Mouse (Mus musculus) right cerebral cortex, postnatal 36 days (tissue): Measurements from ENCODE around the gene Bdkrb1.

Experiments used
- DNase-seq, 2 experiments: peaks; one replicate each; pipeline ENCODE4 v3.0.0; 2022; ENCODE audit warnings: low spot score in 2 of 2, mixed read lengths in 1 of 2

The Bdkrb1 gene

DNA sequence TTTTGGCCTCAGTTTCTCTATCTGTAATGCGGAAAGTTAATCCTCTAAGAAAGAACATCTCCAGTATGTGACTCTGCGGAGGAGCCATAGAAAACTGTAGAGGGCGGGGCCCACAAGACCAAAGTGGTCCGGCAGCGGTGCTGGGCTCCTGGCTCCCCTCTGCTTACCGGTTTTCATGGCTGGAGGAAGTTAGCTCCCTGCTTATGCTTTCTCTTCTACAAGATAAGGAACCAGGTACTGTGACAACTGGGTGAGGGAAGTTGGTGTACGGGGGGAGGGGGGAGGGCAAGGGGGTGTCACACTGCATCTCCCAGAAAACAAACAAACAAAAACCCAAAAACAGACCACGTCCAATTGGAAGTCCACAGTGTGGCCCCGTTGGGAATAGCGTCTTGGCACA lies 4.4 kb upstream of the Bdkrb1 start:
- no peak for DNase-seq

DNA sequence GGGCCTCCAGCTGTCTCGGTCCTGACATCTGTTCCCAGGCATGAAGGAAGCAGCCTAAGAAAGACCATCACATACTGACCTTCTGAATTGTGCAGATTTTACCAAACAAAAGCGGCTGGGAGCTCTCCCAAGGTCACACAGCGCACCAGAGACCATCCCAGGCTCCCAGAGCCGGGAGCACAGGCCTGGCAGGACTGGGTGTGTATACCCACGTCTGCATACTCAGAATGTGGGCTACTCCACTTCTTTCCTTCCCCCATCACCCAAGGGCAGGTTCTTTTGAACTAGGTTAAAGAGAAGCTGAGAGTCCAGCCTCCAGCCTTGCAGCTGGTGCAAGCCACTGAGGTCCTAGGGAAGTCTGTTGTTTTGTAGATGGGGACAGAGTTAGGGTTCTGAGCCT lies 3.8 kb upstream of the Bdkrb1 start:
- DNase-seq = no peak

DNA sequence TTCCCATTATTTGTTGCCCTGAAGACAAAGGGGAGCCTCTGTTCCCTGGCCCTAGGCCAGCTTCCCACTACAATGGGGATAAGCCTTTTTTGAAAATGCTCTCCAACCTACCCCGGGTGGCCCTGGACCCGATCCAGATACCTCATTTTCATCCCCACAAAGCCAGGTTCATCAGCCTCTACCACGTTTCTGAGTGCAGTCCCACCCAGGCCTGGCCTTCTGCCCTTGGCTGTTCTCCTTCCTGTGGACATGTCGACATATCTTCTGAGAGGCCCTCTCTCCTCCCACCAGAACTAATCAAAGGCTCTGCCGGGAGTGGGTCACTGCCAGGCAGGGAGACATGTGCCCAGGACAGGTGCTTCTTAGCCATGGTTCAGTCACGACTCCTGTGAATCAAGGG lies 1.3 kb upstream of the Bdkrb1 start:
- DNase-seq = no peak

DNA sequence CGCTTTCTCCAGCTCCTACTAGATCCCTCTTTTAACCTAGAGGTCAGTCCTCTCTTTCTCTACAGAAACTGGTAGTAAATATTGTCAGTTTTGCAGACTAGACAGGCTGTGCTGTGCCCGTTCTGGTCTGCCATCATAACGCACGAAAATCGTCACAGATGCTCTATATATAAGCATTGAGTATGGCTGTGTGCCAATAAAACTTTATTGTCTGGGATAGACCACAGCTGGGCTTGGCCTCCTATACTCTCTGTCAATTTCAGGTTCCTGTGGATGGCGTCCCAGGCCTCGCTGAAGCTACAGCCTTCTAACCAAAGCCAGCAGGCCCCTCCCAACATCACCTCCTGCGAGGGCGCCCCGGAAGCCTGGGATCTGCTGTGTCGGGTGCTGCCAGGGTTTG lies 1.0 kb downstream of the Bdkrb1 start:
- no peak for DNase-seq

DNA sequence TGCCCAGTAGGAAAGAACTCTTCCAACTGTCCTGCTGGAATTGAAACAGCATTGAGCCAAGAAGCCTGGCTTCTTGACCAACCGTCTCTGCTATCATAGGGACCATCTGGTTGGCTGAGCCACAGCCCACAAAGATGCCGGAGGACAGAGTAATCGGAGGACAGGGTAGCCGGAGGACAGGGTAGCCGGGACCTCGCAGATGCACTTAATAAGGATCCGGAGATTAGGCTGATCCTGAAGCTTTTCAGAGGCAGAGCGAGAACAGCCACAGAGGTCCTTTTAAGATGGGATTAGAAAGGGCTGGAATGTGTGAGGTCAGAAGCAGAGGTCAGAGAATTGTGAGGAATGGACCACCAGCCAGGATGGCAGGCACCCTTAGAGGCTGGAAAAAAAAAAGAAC lies 2.3 kb downstream of the Bdkrb1 start:
- no peak for DNase-seq

DNA sequence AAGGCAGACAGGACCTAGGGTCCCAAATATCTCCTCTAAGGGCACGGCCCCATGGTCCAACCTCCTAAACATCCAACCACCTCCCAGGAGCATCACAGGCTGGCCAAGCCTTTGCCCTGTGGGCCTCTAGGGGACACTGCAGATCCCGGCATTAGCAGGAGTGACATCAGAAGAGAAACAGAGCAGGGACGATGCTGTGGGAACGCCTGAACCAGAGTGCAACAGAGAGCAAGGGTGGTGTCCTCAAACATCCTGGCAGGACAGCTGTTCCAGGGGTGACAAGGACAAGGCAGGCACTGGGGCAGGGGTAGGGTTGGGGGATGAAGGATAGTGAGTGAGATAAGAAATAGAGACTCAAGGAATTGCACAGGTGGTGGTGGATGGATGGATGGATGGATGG lies 4.0 kb downstream of the Bdkrb1 start:
- DNase-seq = no peak

DNA sequence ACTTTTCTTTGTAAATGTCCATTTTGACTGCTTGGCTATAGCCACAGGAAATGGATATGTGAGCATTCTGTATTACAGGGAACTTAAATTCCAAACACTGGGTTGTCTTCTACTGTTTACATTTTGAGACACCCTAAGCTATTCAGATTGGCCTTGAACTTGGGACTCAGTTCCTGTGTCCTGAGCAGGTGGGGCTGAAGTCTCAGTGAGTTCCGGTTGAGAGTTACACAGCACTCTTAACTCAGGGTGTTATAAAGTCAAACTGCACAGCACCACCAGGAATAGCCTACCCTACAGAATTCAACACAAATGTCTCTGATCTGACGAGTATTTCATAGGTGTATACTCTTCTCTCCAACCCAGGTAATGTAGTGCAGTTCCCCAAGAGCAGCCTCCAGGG lies 8.2 kb downstream of the Bdkrb1 start:
- DNase-seq = no peak

DNA sequence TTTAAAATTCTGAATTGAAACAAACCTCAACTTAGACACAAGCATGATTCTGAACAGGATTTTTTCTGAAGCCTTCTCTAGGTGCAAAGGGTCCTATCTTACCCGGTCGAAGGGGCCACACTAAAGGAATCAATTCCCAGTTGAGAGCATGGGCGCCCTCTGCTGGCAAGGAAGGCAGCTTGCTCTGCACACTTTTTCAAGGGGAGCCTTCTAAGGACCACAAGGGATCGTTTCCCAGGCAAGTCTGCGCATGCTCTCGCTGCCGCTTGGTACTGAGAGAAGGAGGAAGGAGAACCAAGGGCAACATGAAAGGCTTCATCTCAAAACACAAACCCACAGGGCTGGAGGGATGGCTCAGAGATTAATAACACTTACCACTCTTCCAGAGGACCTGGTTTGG lies 8.9 kb downstream of the Bdkrb1 start:
- peak in 1 of 2 experiments; percentile 31 for DNase-seq

DNA sequence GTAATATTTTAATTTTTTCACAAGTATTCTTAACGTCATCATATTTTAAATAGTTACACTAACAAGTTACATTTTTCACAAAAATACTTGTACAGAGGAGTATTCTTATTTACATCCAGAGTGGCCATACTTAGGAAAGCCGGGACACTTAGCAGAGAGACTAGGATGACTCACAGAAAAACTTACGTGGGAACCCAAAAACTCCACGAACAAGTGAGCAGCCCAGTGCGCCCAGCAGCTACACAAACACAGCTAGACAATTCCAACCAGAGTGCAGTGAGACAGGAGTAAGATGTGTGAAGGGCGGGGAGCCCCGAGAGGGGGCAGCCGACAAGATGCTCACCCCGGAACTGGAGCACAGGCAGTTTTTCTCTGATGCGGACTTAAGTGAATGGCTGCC lies 10.7 kb downstream of the Bdkrb1 start:
- DNase-seq = no peak

DNA sequence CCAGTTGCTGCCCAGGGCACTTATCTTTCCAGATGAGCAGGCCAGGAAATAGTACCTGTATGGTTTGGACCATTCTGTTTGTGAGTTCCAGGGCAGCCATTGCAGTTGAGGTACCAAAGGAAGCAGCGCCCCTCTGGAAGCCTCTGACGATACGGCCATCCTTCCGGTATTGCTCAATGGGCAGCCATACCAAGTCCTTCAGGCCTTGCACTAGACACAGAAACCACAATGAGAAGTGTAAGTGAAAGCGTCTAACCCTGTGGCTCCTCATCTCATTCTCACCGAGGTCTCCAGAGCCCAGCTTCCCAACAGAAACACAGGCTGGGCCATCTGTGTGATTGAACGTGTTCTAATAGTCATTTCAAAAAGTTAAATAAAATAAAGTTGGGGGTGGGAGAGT lies 19.2 kb downstream of the Bdkrb1 start:
- DNase-seq = no peak

DNA sequence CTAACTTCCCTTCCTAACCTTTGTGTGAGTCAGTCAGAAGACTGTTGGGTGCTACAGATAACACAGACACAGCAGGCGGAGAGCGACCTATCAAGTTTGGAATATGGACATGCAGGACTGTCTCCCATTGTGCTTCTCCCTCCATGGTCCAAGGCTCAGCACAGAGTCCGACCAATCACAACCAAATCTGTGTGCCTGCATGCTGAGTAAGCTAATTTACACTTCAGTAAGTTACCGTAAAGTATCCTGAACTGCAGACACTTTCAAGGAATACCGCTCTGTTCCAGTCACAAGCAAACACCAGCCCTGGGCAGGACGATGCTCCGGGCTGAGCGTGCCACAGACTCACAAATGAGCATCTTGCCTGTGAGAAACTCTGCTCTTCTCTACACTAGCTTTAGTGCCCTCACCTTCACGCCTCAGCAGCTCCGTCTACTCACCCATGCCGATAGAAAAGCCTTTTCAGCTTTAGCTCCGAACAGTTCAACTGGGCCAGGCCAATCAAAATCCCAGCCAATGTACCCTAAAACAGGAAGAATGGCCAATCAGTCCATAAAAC lies 20.2 kb downstream of the Bdkrb1 start:
- no peak for DNase-seq

DNA sequence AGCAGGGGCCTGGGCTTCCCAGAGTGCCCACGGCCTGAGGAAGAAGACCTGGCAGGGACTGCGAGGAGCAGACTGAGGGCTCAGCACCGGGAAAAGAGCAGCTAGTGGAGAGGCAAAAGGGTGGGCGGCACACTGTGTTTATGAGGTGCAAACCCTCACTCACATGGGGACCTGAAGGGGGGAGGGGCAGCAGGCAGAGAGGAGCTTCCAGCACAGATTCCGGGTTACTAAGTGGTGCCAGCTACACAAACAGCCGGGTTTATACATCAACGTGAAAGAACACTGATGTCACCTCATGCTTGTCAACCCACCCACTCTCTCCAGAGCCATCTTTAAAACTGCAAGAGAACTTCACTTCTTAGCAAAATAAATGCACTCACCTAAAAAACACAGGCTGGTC lies 22.9 kb downstream of the Bdkrb1 start:
- peak in 1 of 2 experiments; percentile 11 for DNase-seq

DNA sequence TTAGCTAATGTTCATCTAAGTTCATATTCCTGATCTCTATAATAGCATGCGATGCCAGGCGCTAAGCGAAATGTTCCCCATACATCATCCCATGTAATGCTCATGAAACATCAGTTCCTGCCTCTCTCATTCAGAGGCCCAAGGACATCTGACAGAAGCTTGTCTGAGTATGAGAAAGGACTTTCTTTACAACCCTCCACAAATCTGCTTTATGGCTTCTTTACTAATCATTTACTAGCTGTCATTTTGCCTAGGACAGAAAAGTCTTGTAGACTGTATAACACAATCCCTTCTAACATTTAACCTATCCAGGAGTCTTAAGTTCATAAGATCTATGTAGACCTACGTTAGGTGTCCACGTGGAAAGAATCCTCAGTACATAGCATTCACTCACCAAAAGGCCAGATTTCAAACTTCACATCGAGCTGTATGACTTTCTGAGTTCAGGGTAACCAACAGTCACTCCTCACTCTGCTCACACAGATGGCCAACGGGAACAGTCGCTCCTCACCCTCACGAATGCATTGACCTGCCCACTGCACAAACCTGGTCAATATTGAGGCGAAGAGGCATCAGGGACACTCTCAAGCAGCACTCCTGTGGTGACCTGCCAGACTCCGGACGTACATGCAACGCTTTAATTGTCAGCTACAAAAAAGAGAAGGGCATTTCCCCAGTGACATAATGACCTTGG lies 31.6 kb downstream of the Bdkrb1 start:
- no peak for DNase-seq

DNA sequence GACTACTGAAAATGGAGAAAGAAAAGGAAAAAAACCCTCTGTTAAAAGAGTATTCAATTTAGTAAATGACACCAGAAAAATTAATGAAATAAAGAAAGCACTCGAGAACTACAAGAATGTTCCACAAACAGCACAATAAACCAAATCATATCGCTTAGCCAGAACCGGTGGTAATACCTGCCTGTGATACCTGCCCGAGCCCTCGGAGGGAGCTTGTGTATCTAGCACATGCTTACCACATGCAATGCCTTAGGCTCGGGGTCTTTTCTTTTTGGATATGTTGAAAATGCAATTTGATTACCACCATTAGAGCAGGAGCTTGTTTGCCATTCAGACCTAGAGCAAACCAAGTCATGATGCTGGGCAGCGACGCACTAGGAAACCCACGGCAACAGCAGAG lies 33.7 kb downstream of the Bdkrb1 start:
- DNase-seq = no peak

DNA sequence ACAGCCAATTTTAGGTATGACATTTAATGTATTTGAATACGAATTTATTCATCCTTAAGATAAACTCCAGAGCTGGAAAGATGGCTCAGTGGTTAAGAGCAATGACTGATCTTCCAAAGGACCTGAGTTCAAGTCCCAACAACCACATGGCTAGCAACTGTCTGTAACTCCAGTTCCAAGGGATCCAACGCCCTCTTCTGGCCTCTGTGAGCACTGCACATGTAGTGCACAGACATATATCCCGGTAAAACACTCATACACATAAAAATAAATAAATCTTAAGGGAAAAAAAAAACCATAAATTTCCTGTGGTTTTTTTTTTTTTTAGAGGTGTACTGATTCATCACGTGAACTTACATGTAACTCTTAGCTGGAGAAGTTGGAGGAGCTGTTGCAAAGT lies 34.7 kb downstream of the Bdkrb1 start:
- DNase-seq = no peak

DNA sequence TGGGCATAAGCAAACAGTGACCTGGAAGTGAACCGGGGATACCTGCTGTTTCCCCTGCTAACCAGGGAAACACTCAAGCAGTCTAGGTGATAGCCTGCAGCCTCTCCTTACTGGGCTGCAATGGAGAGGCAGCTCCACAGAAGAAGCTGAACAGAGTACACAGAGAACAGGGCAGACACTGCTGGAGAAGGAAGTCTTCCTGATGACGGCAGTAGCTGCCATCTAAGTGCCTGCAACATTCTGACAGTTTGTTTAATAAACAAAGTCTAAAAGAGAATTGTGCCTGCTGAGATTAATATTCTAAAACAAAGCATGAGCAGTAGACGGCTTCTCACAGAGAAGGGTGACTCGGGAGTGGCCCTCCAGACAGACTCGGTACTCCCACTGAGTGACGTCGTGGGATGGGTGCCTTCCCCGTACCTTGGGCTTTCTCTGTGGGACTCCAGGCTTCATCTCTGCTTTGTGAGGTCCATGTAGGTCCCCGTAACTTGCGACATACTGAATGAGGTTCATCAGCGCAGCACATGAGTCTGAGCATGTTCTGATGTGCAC lies 40.0 kb downstream of the Bdkrb1 start:
- no peak for DNase-seq
